Mouse (Mus musculus) intestine, postnatal 0 days (tissue): ENCODE measurements around the gene Gata3. TPM values are rescaled to one million over a fixed set of nuclear protein-coding genes. Genes with fewer than 3 reads are reported as not detected.
A peak's percentile ranks its signal among the peaks of the same experiment; 100 is the strongest.

Experiments
- ATAC-seq: fragments of 200-750 bp; cut with Nextera tagmentation; 2 replicates; pipeline ENCODE4 v1.8.0; 2017; ENCODE audit warnings: mild to moderate bottlenecking, moderate TSS enrichment, moderate library complexity
- H3K27ac ChIP-seq: fragments of 300-500 bp; sonication (generic); 2 replicates; pipeline ENCODE4 v1.5.1; 2014; ENCODE audit warnings: mild to moderate bottlenecking, low read depth, low read length, moderate library complexity
- H3K27me3 ChIP-seq: fragments of 300-500 bp; sonication (generic); replicated peaks from 2 replicates; pipeline ENCODE4 v1.6.1; 2014; ENCODE audit warnings: low read length, mixed read lengths; ENCODE audit not compliant: control insufficient read depth, insufficient read depth
- H3K36me3 ChIP-seq: fragments of 300-500 bp; sonication (generic); 2 replicates; pipeline ENCODE4 v1.6.1; 2014; ENCODE audit warnings: mild to moderate bottlenecking, moderate library complexity; ENCODE audit not compliant: control insufficient read depth, insufficient read depth
- H3K4me1 ChIP-seq: fragments of 300-500 bp; sonication (generic); replicated peaks from 2 replicates; pipeline ENCODE4 v1.6.1; 2014; ENCODE audit warnings: antibody characterized with exemption, low read length, mixed read lengths; ENCODE audit not compliant: control insufficient read depth, insufficient read depth
- H3K4me2 ChIP-seq: fragments of 300-500 bp; sonication (generic); replicated peaks from 2 replicates; pipeline ENCODE4 v1.6.1; 2014; ENCODE audit warnings: low read depth, mild to moderate bottlenecking, moderate library complexity
- H3K4me3 ChIP-seq: fragments of 300-500 bp; sonication (generic); 2 replicates; pipeline ENCODE4 v1.5.1; 2014; ENCODE audit warnings: low read depth, low read length
- H3K9ac ChIP-seq: fragments of 300-500 bp; sonication (generic); 2 replicates; pipeline ENCODE4 v1.6.1; 2014; ENCODE audit warnings: mild to moderate bottlenecking, low read depth, low read length
- H3K9me3 ChIP-seq: fragments of 300-500 bp; sonication (generic); 2 replicates; pipeline ENCODE4 v1.6.1; 2016; ENCODE audit warnings: mixed run types; ENCODE audit not compliant: control insufficient read depth
- CTCF ChIP-seq: sonication (generic); IDR thresholded peaks from 2 replicates; pipeline ENCODE4 v1.5.1; 2016; ENCODE audit warnings: low read depth, mild to moderate bottlenecking, control low read depth, antibody characterized with exemption, moderate library complexity
- WGBS: fragments of 180-500 bp; shearing (Covaris S2); extraction: QIAGEN DNeasy Blood & Tissue Kit; methylation state at CpG from one replicate; pipeline ENCODE4 v1.1.7; 2014; 5-methylcytosine and 5-hydroxymethylcytosine counted together
- polyA plus RNA-seq: library from polyadenylated mRNA; unstranded; fragments of >200 nt; fragmentation: Nextera tagmentation; extraction: Ambion mirVana; gene quantifications from 2 replicates; pipeline ENCODE4 v1.2.1, GENCODE M21; 2015

The Gata3 gene
- polyA plus RNA-seq, 1 experiment from 2014 or later: 0.59 TPM

- Histone ChIP-seq H3K9ac (no peak overlapping the region), H3K4me3 (no peak overlapping the region), H3K9me3 (no peaks in the 10 kb centered on the region), H3K4me1 (no peaks in the 10 kb centered on the region), H3K36me3 (no peaks in the 10 kb centered on the region), H3K27me3 (no peaks in the 10 kb centered on the region), H3K27ac (no peak overlapping the region), H3K4me2 (no peak overlapping the region)
- no peak for ATAC-seq
- 13% methylated on average over 3 of the region's 3 CpGs for WGBS
- no peak for TF ChIP-seq CTCF
Observed at GRCm38 (mm10) chr2:9827624-9828023, 62.2 kb downstream of the Gata3 start.

GRCm38 (mm10) chr2:9820611-9821010 lies 69.2 kb downstream of the Gata3 start:
- Histone ChIP-seq H3K9ac (no peak overlapping the region), H3K4me2 (no peak overlapping the region), H3K4me1 (no peaks in the 10 kb centered on the region), H3K27ac (no peak overlapping the region), H3K9me3 (no peaks in the 10 kb centered on the region), H3K4me3 (no peak overlapping the region), H3K36me3 (no peaks in the 10 kb centered on the region), H3K27me3 (no peaks in the 10 kb centered on the region)
- ATAC-seq: no peak
- TF ChIP-seq CTCF: no peak
- WGBS: 71% methylated on average over 8 of the region's 8 CpGs

- Histone ChIP-seq H3K27me3 (no peaks in the 10 kb centered on the region), H3K36me3 (no peaks in the 10 kb centered on the region), H3K9ac (no peak overlapping the region), H3K9me3 (no peaks in the 10 kb centered on the region), H3K27ac (no peak overlapping the region), H3K4me1 (no peaks in the 10 kb centered on the region), H3K4me2 (0 out of 2 replicates have a peak overlapping the region, but pooled peaks have one; percentile 21), H3K4me3 (no peak overlapping the region)
- 30% methylated on average over 7 of the region's 7 CpGs for WGBS
- TF ChIP-seq CTCF: no peak
- peak; percentile 28; the same call in 1 of the 2 replicates for ATAC-seq
Observed at GRCm38 (mm10) chr2:9818177-9818785, 71.6 kb downstream of the Gata3 start.

Other genes with a start within 250 kb of the Gata3 start
- not detected in 2 replicates for gene 4930412O13Rik, start 8.8 kb downstream of the Gata3 start, polyA plus RNA-seq
- not detected in 2 replicates for gene 9230102O04Rik, start 494 bp downstream of the Gata3 start, polyA plus RNA-seq
- 5.1 and 5.8 TPM in 2 replicates for gene Taf3, start 158.6 kb upstream of the Gata3 start, polyA plus RNA-seq
- gene Atp5c1, start 190.5 kb upstream of the Gata3 start, polyA plus RNA-seq: 970 and 993 TPM in 2 replicates
- gene Kin, start 190.6 kb upstream of the Gata3 start, polyA plus RNA-seq: 18.3 and 21.0 TPM in 2 replicates
- gene Itih2, start 241.4 kb upstream of the Gata3 start, polyA plus RNA-seq: 0.10 and 0.37 TPM in 2 replicates